Mouse (Mus musculus) mouse embryonic stem cell (cell line): ENCODE data around the gene 4930523C07Rik.

Experiments used
- in situ Hi-C, 2 experiments: fragments of 300-500 bp; cut with MboI; formaldehyde crosslinking; loops; 1 replicate in 1 of 2; 3 replicates in 1 of 2; pipeline ENCODE4 v1.14.3; 2019 to 2020; ENCODE audit warnings: low sequenced_read_pairs in 2 of 2, low pct_unique_long_range_greater_than_20kb in 1 of 2, mixed read lengths in 1 of 2; ENCODE audit not compliant: unreplicated experiment in 1 of 2

The 4930523C07Rik gene

DNA sequence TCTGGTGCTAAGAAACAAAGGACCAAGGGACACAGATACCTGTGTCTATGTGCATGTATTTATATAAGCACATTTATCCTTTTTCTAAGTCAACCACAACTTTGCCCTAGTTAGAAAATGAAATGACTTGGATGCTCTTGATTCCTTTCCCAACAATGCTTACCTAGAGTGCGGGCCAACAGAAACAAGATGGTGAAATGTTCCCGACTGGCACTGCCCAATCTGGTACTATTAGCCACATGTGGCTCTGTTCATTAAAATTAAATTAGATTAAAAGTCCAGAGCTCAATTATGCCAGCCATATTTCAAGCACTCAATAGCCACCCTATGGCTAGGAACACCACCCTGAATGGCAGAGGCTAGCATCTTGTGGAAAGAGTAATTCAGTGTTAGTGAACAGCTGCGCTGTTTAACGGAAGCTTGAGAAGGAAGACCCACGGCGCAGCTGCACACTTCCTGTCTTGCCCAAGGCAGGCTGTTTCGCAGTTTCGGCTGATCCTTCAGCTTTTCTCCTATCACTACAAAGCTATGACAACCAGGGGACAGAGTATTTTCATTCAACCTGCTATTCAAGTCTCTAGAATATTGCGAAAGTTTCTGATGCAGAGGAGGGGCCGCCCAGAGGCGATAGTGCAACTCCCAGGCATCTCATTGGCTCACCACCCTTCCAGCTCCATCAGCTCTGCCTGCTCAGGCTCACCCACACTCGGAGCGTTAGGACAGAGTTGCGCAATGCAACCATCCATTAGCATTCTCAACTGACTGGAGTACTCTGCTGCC is 34.9 kb downstream of the 4930523C07Rik start:
- in situ Hi-C loops: no loop called here

- in situ Hi-C loops: no loop called here
These were observed 36.7 kb downstream of the 4930523C07Rik start for GRCm38 (mm10) chr1:160080800-160081436.

GRCm38 (mm10) chr1:160082647-160083046 is 38.5 kb downstream of the 4930523C07Rik start:
- in situ Hi-C loops: no loop called here

GRCm38 (mm10) chr1:160084239-160084638 is 40.1 kb downstream of the 4930523C07Rik start:
- in situ Hi-C loops: no loop called here

- in situ Hi-C loops: no loop called here
These were observed 42.5 kb downstream of the 4930523C07Rik start for GRCm38 (mm10) chr1:160086651-160087050.

DNA sequence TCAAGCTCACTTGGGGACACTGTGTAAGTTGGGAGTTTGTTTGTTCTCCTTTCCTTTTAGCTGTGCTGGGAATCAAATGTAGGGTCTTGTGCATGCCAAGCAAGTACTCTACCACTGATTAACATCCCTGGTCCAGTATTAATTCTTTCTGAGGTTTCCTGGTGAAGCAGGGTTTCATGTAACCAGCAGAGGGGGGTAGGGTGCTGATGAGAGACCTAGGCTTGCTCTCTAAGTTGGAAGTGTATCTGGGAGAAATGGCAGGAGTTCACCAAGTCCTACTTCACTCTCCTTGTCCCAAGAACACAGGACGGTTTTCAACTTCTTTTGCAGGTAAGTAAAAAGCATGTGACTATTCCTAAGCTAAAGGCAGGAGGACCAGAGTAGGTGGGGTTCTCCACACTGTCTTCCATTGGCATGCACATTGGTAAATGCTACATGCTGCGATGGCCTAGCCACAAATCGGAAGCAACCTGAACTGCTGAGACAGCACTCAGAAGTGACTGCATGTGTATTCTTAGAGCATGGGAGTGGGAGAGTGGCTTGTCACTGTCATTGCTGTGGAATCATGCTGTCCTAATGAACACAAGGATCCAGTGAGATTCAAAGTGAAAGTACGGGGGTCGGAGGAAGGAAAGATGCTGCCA is 55.6 kb downstream of the 4930523C07Rik start:
- in situ Hi-C loops: no loop called here

DNA sequence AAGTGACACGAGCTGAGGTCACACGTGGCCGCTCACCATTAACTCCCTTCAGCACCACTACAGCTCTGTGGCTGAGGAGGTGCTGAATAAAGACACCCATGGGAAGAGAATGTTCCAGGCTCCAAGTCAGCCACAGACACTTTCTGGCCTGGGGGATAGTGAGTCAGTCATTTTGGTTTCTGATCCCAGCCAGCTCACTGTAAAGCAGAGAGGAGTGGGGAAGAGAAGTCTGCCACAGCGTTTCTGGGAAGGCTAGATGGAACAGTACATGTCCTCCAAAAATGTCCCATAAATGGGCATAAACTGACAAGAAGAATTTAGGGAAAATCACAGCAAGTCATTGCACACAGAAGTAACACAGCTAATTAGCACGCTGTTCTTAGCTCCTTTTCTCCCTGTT is 56.8 kb downstream of the 4930523C07Rik start:
- in situ Hi-C loops: no loop called here

GRCm38 (mm10) chr1:160105426-160105825 is 61.2 kb downstream of the 4930523C07Rik start:
- in situ Hi-C loops: no loop called here

GRCm38 (mm10) chr1:160108604-160109003 is 64.4 kb downstream of the 4930523C07Rik start:
- in situ Hi-C loops: no loop called here

- in situ Hi-C loops: no loop called here
These were observed 79.8 kb downstream of the 4930523C07Rik start for GRCm38 (mm10) chr1:160123957-160124356.
